Mouse (Mus musculus) heart, postnatal 14 days (tissue): ENCODE results near the gene Kcnh3. TPM values are rescaled to one million over a fixed set of nuclear protein-coding genes. Genes with fewer than 3 reads are reported as not detected.
A peak's percentile ranks its signal among the peaks of the same experiment; 100 is the strongest.
"Not testable (repeated sequence)": the region's sequence is repeated elsewhere in the genome, so short reads cannot be mapped to it uniquely, and the experiment has no call there.

Source experiments
- DNase-seq, 2 experiments: peaks; one replicate each; pipeline ENCODE4 v3.0.0; 2021 to 2022
- intact Hi-C: fragments of 180-260 bp; cut with DNase I; formaldehyde crosslinking; loops from one replicate; pipeline ENCODE4 v1.15.1; 2025
- total RNA-seq, 2 experiments: library from RNA; stranded (reverse); gene quantifications; 2 replicates each; pipeline ENCODE4 v1.2.3; 2021

Gene Kcnh3
- total RNA-seq, 2 experiments from 2014 or later = 0.36 to 0.68 TPM

DNA sequence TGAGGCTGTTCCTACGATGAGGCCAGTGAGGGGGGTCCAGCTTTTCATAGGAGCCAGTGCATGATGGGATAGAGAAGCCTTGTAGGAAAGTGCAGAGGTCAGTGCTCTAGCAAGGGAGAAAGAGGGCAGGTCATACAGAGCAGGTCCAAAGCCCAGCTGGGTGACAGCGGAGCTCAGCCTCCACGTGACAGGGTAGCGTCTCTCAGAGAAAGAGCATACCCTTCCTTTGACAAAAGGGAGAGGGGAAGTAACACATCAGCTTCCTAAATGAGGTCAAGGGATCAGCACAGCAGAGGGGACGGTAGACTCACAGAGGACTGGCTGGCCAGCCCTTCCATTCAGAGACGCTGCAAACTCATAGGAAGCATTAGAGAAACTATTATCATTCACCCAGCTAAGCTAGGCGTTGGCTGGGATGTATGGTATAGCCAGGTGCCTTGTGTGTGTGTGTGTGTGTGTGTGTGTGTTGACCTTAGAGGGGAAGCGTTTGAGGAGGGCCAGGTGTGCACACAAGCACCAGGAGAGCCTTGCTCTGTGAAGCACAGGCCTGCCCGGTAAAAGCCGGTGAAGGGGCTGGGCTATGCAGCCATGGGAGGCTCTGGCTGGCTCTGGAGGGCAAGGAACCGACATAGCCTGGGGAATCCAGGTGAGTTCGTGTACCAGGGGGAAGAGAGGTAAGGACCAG is 9.8 kb downstream of the Kcnh3 start:
- no peak for DNase-seq
- intact Hi-C loops = no loop called here

GRCm38 (mm10) chr15:99238006-99238405 is 13.3 kb downstream of the Kcnh3 start:
- intact Hi-C loops = loop anchor here (2.0 kb wide), 1 partner anchor 27 kb away; no protein-coding TSS in a partner anchor

GRCm38 (mm10) chr15:99240129-99240528 is 15.5 kb downstream of the Kcnh3 start:
- intact Hi-C loops = no loop called here

More at GRCm38 (mm10) chr15:99238006-99238405, 13.3 kb downstream of the Kcnh3 start:
- DNase-seq = no peak

DNA sequence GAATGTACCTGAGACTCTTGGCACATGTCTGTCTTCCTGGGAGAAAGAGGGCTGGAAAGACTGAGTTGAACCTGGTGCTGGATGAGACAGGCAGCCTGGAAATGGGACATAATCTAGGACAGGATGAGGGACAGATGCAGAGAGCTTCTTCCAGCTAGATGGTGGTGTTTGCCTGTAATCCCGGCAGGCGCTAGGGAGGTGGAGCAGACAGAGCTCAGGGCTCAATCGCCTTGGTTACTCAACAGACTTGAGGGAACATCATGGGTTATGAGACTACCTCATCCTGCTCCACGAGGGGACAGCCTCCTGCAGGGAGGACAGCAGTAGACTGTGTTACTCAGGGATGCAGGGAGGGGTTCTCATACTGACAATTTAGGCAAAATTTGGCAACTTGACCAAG is 16.6 kb downstream of the Kcnh3 start:
- DNase-seq = no peak
- intact Hi-C loops = no loop called here

More at GRCm38 (mm10) chr15:99240129-99240528, 15.5 kb downstream of the Kcnh3 start:
- DNase-seq = no peak

GRCm38 (mm10) chr15:99242045-99242444 is 17.4 kb downstream of the Kcnh3 start:
- intact Hi-C loops = no loop called here
- no peak for DNase-seq

- intact Hi-C loops, DNase-seq: not testable (repeated sequence)
Measured at GRCm38 (mm10) chr15:99246736-99247135, 22.1 kb downstream of the Kcnh3 start.

- peak; percentile 44 to 65 for DNase-seq
- intact Hi-C loops = no loop called here
Measured at GRCm38 (mm10) chr15:99248972-99249371, 24.3 kb downstream of the Kcnh3 start.

- no peak for DNase-seq
- intact Hi-C loops = no loop called here
Measured at GRCm38 (mm10) chr15:99249938-99250337, 25.3 kb downstream of the Kcnh3 start.

- intact Hi-C loops, DNase-seq: not testable (repeated sequence)
Measured at GRCm38 (mm10) chr15:99251111-99251510, 26.4 kb downstream of the Kcnh3 start.

DNA sequence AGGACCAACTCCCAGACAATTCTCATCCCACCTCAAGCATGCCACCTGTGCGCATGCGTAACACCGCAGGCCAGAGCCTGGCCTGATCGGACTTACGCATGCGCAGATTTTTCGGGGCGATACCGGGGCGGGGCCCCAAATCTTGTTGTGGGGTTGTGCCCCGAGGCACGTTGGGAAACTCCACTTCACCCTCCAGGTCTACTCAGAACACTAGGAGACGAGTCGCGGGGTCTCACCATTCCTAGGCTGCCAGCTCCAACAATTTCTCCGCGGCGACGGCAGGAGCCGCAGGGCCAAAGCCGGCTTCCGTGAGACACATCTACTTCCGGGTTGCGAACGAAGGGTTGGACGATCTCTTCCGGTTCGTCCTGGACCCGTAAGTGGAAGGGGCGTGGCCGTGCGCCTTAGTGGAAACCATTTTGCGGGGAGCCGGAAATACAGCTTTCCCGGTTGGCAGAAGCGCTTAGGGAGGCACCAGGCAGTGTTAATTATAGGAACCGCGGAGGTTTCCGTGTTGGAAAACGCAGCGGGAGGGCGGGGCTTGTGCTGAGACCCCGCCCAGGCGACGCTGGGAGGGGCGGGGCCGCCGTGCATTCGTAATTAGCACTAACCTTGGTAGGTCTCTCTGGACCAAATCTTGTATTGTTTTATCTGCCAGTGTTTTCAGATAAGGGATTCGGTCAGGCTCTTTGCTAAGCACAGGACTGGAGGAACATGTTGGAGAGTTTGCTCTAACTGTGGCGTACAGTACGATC is 27.1 kb downstream of the Kcnh3 start, which contains the start of gene Mcrs1:
Mcrs1 (minus strand) TSS at position 336 of the 755 bp plus-strand sequence.
- DNase-seq = peak; percentile 95 to 97
- intact Hi-C loops = no loop called here

DNA sequence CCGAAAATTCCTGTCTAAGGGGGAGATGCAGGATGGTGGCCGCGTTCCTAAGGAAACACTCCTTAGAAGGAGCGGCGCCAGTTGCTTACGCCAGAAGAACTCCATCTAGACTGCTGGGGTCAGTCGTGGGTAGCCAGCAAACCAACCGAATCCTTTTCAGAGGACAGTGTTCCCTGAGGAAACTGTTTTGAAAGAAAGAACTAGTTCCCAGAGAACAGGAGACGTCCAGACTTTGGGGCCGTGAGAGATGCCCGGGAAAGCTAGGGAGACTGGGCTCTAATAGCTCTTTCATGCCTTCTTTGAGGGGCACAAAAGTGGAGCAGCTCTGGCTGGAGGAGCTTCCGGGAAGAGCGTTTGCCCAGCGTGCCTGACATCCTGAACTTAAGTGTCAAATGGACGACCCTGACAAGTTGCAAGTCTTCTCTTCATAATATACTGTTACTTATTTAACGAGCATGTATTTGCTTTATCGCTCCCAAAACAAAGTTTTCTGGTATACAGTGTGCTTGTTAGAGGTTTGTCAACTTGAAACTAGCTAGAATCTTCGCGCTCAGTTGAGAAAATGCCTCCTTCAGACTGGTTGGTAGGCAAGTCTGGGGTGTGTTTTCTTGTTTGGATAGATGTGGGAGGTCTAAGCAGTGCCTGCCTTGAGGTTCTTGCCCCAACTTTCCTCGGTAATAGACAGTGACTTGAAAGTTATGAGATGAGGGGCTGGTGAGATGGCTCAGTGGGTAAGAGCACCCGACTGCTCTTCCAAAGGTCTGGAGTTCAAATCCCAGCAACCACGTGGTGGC is 27.9 kb downstream of the Kcnh3 start:
- peak in 1 of 2 experiments; percentile 81 for DNase-seq
- intact Hi-C loops = no loop called here

GRCm38 (mm10) chr15:99253175-99253479 is 28.5 kb downstream of the Kcnh3 start:
- DNase-seq, intact Hi-C loops: not testable (repeated sequence)

DNA sequence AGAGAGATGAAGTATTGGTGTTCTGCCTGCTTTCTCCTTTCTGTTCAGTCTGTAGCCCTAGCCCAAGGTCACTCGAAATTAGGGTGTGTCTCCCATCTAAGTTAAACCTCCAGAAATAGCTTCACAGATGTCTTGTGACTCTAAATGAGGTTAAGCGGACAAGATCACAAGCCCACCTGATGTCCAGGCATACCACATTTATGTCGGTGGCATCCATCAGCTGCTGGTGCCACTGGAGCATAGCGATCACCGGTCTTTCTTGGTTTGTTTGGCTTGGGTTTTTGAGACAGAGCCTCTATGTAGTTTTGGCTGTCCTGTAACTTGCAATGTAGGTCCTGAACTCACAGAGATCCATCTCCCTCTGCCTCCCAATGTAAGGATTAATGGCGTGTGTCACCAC is 29.1 kb downstream of the Kcnh3 start:
- intact Hi-C loops = no loop called here
- no peak for DNase-seq

GRCm38 (mm10) chr15:99254477-99255005 is 29.9 kb downstream of the Kcnh3 start:
- no peak for DNase-seq
- intact Hi-C loops = no loop called here

- intact Hi-C loops = no loop called here
Measured at GRCm38 (mm10) chr15:99255241-99255749, 30.6 kb downstream of the Kcnh3 start.

DNA sequence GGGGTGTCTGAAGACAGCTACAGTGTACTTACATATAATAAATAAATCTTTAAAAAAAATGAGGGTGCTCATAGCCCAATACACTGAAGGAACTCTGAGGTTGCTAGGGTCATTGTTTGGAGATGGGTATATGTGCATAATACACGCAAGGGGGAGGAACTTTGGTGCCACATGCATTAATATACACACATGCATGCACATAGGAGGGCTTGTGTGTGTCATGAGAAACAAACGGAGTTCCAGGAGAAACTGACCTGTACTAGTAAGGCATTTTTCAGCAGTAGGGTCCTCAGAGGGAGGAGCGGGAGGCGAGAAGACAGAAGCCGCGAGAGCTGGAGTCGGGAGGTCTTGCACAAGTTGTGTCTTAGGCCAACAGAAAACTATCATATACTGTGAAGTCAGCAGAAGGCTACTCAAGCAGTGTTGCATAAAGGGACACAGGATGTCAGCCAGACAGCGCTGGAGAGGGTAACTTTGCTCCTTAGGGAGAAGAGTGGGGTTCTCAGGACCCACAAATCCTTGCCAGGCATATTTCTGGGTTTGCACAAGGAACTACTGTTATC is 34.6 kb downstream of the Kcnh3 start:
- no peak for DNase-seq
- intact Hi-C loops = no loop called here

More at GRCm38 (mm10) chr15:99255241-99255749, 30.6 kb downstream of the Kcnh3 start:
- no peak for DNase-seq

- intact Hi-C loops = no loop called here
- DNase-seq = peak; percentile 57 to 66
Measured at GRCm38 (mm10) chr15:99259730-99260252, 35.1 kb downstream of the Kcnh3 start.

- intact Hi-C loops = no loop called here
Measured at GRCm38 (mm10) chr15:99262702-99263101, 38.0 kb downstream of the Kcnh3 start.

GRCm38 (mm10) chr15:99264363-99264762 is 39.7 kb downstream of the Kcnh3 start:
- no peak for DNase-seq
- intact Hi-C loops = loop anchor here (2.0 kb wide), 2 partner anchors 26 to 50 kb away; no protein-coding TSS in a partner anchor

More at GRCm38 (mm10) chr15:99262702-99263101, 38.0 kb downstream of the Kcnh3 start:
- no peak for DNase-seq

DNA sequence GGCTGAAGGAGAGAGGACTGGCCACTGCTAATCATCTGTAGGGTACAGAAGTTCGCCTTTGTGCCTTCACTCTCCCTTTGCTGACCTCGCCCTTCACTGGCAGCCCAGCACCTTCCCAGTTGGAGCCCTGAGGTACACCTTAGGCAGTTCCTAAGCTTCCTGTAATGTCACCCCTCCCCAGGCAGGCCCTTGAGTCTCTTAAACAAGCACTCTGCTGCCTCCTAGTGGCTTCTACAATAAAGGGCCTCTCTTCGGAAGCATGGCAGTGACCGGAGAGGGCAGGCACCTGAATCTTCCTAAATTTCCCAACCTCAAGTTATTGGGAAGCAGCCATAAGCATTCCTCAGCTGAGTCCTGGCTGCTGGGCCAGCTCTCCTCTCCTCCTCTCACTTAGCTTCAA is 41.0 kb downstream of the Kcnh3 start:
- peak; percentile 60 to 82 for DNase-seq
- intact Hi-C loops = loop anchor here (2.0 to 5.0 kb wide), 4 partner anchors 27 to 183 kb away; no protein-coding TSS in a partner anchor
